Mouse (Mus musculus): Measurements from ENCODE around the gene Adora1. TPM values are rescaled to one million over a fixed set of nuclear protein-coding genes. Genes with fewer than 3 reads are reported as not detected.
A peak's percentile ranks its signal among the peaks of the same experiment; 100 is the strongest.

Adora1 gene
- total RNA-seq, 2 experiments from 2014 or later: 70.4 to 83.0 TPM

DNA sequence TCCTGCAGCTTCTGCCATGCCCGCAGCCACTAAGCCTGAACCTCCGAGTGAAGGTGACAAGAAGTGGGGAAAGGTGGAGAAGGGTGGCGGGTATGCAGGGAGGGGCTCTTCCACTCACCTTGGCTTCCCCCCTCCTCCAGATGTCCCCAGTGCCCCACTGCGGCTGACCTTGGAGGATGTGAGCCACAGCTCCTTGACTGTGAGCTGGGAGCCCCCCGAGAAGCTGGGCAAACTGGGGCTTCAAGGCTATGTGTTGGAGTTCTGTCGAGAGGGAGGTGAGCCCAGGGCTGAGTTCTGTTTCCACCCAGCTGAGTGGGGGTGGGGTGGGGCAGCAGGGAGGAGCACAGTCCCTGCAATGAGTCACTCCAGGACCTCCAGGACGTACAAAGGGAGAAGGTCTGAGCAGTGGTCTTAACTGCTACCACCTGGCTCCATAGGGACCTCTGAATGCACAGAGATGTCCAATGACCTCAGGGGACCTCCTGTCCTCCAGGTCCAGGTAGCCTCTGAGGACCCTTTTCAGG, 41.5 kb downstream of the Adora1 start:
- no peak for DNase-seq

DNA sequence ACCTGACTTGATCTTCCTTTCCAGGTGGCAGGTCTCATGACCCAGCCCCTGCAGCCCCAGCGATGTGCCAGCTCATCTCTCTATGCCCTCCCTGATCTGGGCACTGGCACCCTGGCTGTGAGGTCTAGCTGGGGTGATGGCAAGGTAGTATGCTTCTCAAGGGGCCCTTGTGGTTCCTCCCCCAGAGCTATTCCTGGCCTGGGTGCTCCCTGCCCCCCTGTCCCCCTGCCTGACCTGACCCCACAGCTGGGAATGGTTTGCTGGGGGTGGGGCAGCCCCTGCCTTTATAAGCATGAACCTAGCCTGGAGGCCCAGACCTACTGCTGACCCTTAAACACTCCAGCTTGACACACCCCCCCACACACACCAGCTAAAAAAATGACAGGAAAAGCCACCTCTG, 42.1 kb downstream of the Adora1 start, which contains the start of gene Mybph:
Mybph (plus strand) TSS at position 323 of the 400 bp plus-strand sequence.
- no peak for DNase-seq

DNA sequence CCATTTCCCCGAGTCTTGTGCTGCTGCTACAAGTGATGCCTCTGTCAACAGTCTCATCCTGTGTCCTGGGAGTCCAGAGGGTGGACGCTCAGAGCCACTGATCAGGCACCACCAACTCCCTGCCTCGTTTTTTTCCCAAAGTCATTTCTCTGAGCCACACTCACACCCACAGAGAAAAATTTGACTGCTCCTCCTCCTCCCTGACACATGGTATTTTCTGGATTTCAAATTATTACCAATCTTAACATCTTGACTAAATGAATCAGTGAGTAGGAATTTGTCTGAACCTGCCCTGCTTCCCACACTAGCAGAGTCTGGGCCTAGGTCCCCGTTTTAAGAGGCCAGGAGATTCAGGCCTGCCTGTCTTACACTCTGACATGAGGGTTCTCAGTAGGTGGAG, 43.2 kb downstream of the Adora1 start:
- DNase-seq: no peak

DNA sequence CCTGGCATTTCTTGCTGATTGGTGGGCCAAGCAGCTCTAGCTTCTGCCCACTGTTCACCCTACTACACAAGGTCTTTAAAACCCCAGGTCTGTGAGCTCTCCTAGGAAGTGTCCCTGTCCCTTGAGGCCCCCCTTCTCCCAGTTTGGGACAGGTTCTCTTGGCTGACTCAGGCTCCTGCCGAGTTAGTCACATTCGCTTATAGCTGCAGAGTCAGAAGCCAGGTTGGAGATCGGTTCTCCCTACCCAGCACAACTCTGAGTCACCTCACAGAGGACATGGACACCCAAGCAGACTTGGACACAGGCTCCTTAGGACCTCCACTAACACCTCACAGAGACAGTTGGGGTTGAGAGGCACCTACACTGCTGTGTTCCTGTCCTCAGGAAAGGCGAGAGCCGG, 44.0 kb downstream of the Adora1 start:
- DNase-seq: no peak

DNA sequence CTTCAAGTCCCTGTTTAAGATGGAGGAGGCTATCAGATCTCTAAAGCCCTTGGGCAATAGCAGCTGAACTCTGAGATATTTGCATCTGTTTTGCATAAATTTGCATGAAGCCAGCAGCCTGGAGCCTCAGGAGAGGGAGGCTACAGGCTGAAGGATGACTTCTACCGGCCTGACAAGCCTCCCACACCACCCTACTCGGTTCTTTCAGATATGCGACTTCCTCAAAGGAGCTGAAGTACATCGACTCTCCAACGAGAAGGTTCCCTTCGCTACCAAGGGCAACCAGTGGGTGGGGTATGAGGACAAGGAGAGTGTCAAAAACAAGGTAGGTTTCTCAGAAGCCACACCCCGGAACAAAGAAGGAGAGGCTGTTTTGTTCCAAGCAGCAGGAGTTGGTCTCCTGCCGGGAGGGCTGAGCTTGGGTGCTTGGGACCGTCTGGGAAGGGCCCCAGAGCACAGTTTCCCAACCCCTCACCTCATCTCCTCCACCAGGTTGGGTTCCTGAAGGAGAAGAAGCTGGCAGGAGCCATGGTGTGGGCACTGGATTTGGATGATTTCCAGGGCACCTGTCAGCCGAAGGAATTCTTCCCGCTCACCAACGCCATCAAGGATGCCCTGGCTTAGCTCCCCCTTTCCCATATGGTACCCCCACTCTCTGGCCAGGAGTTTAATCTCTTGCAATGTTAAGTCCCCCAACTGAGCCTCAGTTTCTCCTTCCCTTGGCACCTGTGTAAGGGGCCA, 46.1 kb downstream of the Adora1 start:
- no peak for DNase-seq

DNA sequence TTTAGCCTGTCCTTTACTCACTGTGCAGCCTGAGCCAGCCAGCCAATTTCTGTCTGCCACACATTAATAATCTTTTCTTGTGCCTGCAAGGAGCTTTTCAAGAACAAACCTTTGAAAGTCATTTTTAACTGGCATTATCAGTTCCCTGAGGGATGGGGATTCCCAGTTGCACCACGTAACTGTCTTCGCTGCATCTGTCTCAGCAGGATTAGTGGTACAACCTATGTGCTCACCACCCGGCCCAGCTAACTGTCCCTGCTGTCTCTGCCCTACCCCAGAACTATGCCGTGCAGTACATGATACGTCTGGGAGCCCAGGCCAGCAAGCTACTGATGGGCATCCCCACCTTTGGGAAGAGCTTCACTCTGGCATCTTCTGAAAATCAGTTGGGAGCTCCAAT, 47.0 kb downstream of the Adora1 start:
- DNase-seq: no peak

DNA sequence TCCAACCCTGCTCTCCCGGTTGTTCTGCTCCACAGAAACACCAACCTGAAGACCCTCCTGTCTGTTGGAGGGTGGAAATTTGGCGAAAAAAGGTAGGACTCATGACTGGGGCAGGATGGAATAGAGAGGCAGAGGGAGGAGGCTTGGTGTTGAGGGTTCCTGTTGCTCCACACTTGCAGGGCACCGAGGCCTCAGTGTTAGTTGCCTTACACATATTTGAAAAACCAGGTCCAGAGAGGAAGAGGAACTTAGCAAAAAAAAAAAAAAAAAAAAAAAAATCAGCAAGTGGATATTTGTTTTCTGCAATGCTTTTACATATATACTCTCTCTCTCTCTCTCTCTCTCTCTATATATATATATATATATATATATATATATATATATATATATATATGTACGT, 51.1 kb downstream of the Adora1 start:
- no peak for DNase-seq

DNA sequence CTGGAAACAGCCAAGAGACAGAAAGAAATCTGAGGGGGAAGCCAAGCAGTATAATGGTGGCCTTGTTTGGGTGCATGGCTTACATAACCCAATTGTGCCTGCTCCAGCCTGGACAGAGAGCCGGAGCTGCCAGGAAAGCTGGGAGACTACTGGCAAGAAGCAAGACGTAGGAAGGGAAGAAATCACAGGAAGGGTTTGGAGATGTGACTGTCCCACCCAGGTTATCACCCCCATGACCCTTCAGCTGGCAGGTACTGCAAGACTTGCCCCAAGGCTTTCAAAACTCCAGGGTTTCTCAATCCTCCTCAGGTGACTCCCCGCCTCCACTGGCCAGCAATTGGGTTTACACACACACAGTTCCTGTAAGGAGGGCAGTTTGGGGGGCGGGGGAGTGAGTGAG, 53.2 kb downstream of the Adora1 start, which contains the start of gene Chil1:
Chil1 (plus strand) TSS at position 152 of the 400 bp plus-strand sequence.
- peak; percentile 42 for DNase-seq

DNA sequence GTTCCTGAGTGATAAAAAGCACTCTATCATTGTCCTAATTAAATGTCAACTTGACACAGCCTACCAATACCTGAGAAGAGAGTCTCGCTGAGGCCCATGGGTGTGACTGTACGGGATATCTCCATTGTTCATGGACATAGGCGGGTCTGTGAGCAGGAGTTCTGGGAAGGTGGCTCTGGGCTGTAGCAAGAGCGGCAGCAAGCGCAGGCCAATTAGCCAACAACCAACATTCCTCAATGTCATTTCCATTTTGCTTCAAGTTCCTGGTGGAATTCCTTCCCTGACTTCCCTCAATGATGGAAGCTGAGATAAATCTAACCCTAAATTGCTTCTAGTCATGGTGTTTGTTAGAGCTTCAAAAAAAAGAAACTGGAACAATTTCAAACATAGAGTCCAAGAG, 57.3 kb downstream of the Adora1 start:
- no peak for DNase-seq

DNA sequence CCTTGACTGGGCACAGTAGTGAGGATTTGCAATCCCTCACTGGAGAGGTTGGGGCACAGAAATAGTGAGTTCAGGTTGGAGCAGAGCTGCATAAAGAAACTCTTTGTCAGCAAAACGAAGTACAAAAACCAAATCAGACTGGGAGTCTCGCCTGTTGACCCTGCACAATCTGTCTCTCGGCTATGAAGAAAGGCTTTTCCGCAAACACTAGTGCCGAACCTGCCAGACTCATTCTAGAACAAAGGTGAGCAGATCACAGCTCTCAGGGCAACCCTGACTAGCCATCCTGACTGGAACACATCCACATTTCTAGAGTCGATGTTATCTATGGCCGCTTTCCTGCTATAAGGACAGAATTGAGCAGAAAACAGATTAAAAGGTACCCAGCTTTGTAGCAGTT, 62.1 kb downstream of the Adora1 start:
- DNase-seq: no peak

DNA sequence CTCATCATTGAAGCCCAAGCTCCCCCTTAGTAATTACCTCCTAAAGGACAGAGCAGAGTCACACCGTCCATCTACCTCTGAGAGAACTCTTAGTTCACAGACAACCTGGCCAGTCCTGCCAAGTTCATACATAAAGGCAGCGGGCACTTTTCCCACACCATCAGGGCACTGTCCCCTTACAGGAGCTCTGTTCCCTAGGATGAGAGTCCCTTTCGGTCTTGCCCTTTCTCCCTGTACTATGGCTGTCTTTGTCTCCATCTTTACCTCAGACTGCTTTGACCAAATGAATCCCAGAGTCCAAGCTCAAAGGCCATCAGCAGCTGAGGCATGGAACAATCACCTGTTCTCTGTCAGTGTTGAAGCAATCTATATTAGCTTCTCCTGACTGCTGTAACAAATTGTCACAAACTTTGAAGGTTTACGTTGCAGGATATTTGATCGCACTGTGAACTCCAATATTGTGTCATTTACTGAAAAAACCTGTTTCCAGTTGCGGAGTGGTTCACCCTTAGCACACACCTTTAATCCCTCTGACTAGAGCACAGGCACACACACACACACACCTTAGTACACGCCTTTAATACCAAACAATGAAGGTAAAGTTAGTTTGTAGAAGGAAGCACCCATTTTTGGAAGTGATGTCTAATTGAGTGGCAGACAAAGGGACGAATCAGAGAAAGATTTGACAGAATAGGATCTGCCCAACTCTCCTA, 66.1 kb downstream of the Adora1 start:
- DNase-seq: no peak

DNA sequence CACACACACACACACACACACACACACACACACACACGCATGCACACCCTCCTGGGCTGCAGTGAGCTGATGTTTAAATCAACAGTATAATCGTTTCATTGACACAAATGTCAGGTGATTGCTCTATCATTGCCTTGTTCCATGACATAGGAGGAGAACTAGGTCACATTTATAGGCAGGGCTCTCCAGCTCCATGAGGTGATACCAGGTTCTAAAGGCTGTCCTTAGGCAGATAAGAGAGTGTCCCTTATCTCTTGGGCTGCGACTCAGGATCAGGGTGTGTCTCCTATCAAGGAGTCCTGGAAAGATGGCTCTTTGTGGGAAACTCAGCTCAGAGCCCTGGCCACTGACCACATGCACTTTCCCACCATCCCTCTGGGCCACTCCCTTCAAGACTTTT, 66.7 kb downstream of the Adora1 start:
- no peak for DNase-seq

DNA sequence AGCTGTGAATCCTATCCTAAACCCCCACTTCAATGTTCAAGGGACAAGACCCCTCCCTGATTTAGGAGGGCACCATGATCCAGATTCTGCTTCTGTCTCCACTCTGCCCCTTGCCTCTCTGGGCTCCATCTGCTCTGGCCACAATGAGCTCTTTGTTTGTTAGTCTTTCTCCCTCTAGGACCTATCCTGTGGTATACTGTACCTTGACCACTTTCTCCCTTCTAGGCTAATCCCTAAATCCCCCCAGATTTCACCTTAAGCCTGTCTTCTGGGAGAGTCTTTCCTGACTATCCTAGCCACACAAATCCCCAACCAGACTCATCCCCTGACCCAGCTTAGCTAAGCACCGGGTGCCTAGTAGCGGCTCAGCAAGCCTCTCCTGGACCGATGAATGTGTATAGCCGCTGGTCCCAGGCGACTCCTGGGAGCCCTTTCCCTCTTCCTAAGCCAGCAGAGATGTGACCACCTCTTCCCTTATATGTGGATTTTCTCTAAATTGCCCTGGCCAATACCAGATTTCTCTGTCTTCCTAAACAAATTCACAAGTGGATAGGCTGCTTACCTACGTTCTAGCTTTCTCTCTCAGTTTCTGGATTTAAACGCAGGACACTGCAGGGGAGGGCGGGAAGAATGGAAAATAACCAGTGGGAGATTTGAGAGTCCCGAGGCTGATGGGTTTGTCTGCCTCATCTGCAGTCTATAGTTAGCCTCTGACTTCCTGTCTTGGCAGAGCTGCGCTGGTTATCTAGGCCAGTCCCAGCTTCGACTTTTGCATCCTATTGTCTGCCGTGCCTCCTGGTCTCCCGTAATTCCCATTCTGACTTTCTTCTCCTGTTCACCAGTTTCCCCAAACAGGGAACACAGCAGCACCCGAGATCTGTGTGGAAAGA, 67.6 kb downstream of the Adora1 start:
- DNase-seq: no peak

DNA sequence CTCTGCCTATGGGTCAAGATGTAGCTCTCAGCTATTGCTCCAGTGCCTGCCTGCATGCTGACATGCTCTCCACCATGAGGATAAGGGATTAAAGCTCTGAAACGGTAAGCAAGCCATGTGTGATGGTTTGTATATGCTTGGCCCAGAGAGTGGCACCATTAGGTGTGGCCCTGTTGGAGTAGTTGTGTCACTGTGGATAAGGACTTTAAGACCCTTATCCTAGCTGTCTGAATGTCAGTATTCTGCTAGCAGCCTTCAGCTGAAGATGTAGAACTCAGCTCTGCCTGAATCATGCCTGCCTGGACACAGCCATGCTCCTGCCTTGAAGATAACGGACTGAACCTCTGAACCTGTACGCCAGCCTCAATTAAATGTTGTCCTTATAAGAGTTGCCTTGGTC, 68.7 kb downstream of the Adora1 start:
- DNase-seq: no peak

DNA sequence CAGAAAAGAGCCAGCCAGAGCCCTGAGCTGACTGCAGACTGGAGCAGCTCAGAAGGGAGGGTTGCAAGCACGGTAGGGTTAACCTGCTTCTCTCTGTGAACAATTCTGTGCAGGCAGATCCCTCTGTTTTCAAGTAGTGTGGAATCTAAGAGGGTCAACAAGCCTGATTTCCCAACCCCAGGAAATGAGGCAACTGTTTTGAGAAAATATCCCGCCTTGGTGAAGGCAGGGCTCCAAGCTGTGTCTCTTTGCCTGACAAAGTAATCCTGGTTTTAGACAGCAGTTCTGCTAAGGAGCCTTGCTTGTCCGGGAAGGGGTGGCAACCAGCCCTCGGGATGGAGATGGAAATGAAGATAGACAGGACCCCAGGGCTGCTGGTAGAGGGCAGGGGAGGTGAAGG, 70.8 kb downstream of the Adora1 start:
- no peak for DNase-seq

DNA sequence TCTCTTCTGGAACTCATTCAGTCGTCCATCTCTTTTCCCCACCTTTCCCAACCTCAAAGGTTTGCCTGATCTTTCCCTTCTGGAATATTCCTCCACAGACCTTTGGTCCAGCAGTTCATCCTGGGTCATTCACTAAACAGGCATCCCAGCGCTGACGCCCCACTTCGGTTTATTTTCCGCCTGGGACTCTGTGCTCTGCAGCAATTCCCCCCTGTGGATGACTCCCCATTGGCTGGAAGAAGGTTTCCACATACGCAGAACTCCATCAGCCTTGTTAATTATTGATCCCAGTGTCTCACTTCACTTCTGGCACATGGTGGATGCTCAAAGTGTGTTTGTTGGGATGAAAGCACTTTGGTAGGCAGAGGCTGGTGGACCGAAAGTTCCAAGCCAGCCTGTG, 71.8 kb downstream of the Adora1 start:
- DNase-seq: no peak

DNA sequence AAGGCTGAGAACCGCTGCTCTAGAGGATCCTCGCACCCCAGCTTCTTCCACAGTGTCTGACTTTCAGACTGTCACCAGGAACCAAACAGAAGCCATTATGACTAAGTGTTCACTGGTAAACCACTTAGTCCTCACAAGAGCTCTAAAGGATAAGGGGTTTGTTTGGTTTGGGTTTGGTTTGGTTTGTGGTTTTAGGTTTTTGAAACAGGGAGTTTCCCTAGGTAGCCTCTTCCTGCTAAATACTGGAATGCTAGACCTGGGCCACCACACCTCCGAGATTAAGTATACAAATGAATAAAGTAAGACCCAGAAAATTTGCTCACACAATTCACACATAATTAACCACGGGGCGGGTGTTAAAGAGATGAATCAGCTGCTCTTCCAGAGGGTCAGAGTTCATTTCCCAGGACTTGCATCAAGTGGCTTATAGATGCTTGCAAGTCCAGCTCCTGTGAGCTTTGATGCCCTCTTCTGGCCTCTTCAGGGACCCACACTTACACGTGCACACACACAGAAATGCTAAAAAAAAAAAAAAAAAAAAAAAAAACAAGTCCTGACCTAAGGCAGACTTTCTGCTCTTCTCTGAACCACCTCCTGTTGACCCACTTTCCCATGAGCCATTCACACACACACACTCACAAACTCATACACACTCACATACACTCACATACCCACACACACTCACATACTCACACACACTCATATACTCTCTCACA, 72.6 kb downstream of the Adora1 start:
- DNase-seq: no peak

DNA sequence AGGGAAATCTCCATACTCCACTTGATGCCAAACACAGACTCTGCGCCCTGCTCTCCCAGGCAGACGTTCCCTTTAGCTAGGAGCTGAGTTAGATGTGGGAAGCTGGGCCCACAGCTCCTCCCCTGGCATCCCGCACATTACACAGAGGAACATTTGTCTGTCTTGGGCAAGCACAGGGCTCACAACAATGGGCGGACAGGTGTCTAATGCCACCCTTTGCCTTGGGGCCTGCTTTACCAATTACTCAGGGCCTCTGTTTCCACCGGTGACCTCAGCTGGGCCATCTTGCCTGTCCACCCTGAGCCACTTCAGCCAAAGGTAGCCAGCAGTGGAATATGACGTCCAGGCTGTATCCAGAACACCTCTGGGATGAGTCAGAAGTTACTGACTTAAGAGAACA, 73.8 kb downstream of the Adora1 start:
- no peak for DNase-seq

DNA sequence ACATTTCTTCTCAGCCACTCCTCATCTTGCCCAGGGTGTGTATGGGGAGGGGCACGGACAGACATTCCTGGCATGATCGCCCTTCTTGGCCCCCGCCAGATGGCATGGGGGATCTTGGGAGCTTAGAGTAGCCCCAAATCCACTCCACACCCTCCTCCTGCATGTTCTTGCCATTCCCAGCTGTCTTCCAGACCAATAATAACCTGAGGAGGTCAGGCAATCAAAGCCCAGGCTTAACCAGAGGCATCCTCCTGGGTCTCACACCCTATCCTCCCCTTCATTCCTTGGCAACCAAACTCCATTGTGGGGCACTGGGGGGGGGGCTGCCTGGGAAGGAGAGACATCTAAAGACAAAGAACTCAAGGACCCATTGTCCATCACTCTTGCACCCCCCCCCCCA, 74.8 kb downstream of the Adora1 start:
- no peak for DNase-seq

DNA sequence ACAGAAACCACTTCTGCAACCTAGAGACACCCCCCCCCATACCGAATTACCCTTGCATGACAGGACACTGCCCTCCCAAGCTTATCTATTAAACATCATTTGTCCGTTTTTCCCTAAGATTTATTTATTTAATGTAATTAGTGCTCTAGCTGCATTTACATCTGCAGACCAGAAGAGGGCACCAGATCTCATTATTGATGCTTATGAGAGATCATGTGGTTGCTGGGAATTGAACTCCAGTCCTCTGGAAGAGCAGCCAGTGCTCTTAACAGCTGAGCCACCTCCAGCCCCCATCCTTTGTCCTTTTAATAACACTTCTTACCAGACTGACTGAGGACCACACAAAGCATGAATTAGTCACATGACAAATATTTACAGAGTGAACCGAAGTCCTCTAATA, 80.6 kb downstream of the Adora1 start:
- no peak for DNase-seq

DNA sequence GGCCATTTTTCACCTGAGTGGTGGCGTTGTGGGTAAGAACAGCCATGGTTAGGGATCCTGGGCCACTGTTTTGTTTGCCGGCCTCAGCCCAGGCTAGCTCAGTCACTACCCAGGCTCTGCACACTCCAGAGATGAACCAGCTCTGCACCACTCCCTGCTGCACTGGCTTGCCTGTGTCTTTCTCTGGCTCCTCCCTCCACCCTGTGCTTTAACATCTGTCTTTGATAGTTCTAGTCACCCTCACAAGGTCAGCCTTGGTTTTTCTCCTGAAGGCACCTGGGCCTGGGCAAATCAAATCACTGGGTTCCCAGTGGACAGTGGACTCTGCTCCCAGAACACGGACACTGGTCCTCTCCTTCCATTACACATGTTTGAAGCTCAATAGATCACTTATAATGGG, 81.1 kb downstream of the Adora1 start:
- DNase-seq: no peak
